Mouse (Mus musculus) hindlimb bud, embryonic 11.5 days (tissue): ENCODE results near the gene Ica1.

Experiments used
- DNase-seq: peaks from one replicate; pipeline ENCODE4 v3.0.0-alpha.2; 2012; ENCODE audit warnings: low read depth, low spot score; ENCODE audit errors: extremely low spot score

Ica1 gene

GRCm38 (mm10) chr6:8691199-8691975 lies 86.9 kb downstream of the Ica1 start:
- DNase-seq: no peak

GRCm38 (mm10) chr6:8690441-8690840 lies 87.8 kb downstream of the Ica1 start:
- no peak for DNase-seq

GRCm38 (mm10) chr6:8686678-8687580 lies 91.4 kb downstream of the Ica1 start:
- no peak for DNase-seq

GRCm38 (mm10) chr6:8683379-8683778 lies 94.9 kb downstream of the Ica1 start:
- no peak for DNase-seq

- DNase-seq: no peak
Measured at GRCm38 (mm10) chr6:8680931-8681330, 97.4 kb downstream of the Ica1 start.

- DNase-seq: no peak
Measured at GRCm38 (mm10) chr6:8673013-8673412, 105.3 kb downstream of the Ica1 start.

GRCm38 (mm10) chr6:8669343-8669742 lies 108.9 kb downstream of the Ica1 start:
- no peak for DNase-seq

- no peak for DNase-seq
Measured at GRCm38 (mm10) chr6:8668013-8668811, 110.1 kb downstream of the Ica1 start.

GRCm38 (mm10) chr6:8665786-8666185 lies 112.5 kb downstream of the Ica1 start:
- no peak for DNase-seq

- no peak for DNase-seq
Measured at GRCm38 (mm10) chr6:8664956-8665355, 113.3 kb downstream of the Ica1 start.

- peak; percentile 22 for DNase-seq
Measured at GRCm38 (mm10) chr6:8663092-8663740, 115.1 kb downstream of the Ica1 start.

GRCm38 (mm10) chr6:8661404-8661803 lies 116.9 kb downstream of the Ica1 start:
- DNase-seq: no peak

GRCm38 (mm10) chr6:8660076-8660475 lies 118.2 kb downstream of the Ica1 start:
- DNase-seq: no peak

GRCm38 (mm10) chr6:8659194-8659959 lies 118.9 kb downstream of the Ica1 start:
- DNase-seq: no peak

- no peak for DNase-seq
Measured at GRCm38 (mm10) chr6:8658431-8658830, 119.9 kb downstream of the Ica1 start.

GRCm38 (mm10) chr6:8657459-8657858 lies 120.8 kb downstream of the Ica1 start:
- DNase-seq: no peak

- DNase-seq: no peak
Measured at GRCm38 (mm10) chr6:8655454-8655853, 122.8 kb downstream of the Ica1 start.

- DNase-seq: no peak
Measured at GRCm38 (mm10) chr6:8650413-8650812, 127.9 kb downstream of the Ica1 start.

GRCm38 (mm10) chr6:8649295-8649865 lies 128.9 kb downstream of the Ica1 start:
- DNase-seq: no peak
